Mouse (Mus musculus) heart, adult 2 months (tissue): ENCODE data around the gene Sept9. TPM values are rescaled to one million over a fixed set of nuclear protein-coding genes. Genes with fewer than 3 reads are reported as not detected.

ENCODE experiments used
- DNase-seq, 2 experiments: peaks; one replicate each; pipeline ENCODE4 v3.0.0; 2021
- H3K27ac ChIP-seq: fragments of 200-600 bp; 2 replicates; pipeline ENCODE4 v1.8.1; 2022
- H3K27me3 ChIP-seq: fragments of 200-500 bp; 2 replicates; pipeline ENCODE4 v1.6.1; 2012; ENCODE audit warnings: mild to moderate bottlenecking, low read length, inconsistent platforms, mixed read lengths; ENCODE audit not compliant: control insufficient read depth, insufficient read depth
- H3K36me3 ChIP-seq: fragments of 200-500 bp; 2 replicates; pipeline ENCODE4 v1.6.1; 2012; ENCODE audit warnings: low read length, inconsistent platforms; ENCODE audit not compliant: control insufficient read depth, insufficient read depth
- H3K4me1 ChIP-seq: fragments of 200-500 bp; 2 replicates; pipeline ENCODE4 v1.6.1; 2011; ENCODE audit warnings: low read length; ENCODE audit not compliant: control insufficient read depth, insufficient read depth
- H3K4me3 ChIP-seq: fragments of 200-600 bp; 2 replicates; pipeline ENCODE4 v1.8.1; 2022
- H3K79me2 ChIP-seq: fragments of 200-500 bp; replicated peaks from 2 replicates; pipeline ENCODE4 v1.6.1; 2012; ENCODE audit warnings: mild to moderate bottlenecking, inconsistent platforms, low read length, moderate library complexity, mixed read lengths; ENCODE audit not compliant: control insufficient read depth, insufficient read depth
- H3K9ac ChIP-seq: fragments of 200-500 bp; 2 replicates; pipeline ENCODE4 v1.6.1; 2012; ENCODE audit warnings: low read depth, mild to moderate bottlenecking, control low read depth, inconsistent platforms, low read length, mixed read lengths
- CTCF ChIP-seq: fragments of 200-600 bp; IDR thresholded peaks from 2 replicates; pipeline ENCODE4 v1.8.1; 2022; ENCODE audit warnings: antibody characterized with exemption, mild to moderate bottlenecking, moderate library complexity
- EP300 ChIP-seq: fragments of 200-500 bp; IDR thresholded peaks from 2 replicates; pipeline ENCODE4 v1.6.1; 2011; ENCODE audit warnings: low read depth, low read length, control low read depth; ENCODE audit not compliant: insufficient read depth
- POLR2A ChIP-seq: fragments of 200-500 bp; IDR thresholded peaks from 2 replicates; pipeline ENCODE4 v1.6.1; 2011; ENCODE audit warnings: mild to moderate bottlenecking, low read depth, low read length, control low read depth; ENCODE audit not compliant: insufficient read depth
- WGBS: fragments of 180-500 bp; shearing (Covaris S2); methylation state at CpG from one replicate; pipeline ENCODE4 v1.1.7; 2018; 5-methylcytosine and 5-hydroxymethylcytosine counted together
- intact Hi-C: fragments of 180-260 bp; cut with DNase I; formaldehyde crosslinking; loops from one replicate; pipeline ENCODE4 v1.15.1; 2025
- polyA plus RNA-seq: library from polyadenylated mRNA; depleted of rRNA; stranded (reverse); fragments of >200 nt; gene quantifications from 2 replicates; pipeline ENCODE4 v1.2.3, GENCODE M21; 2012
- total RNA-seq, 2 experiments: library from RNA; stranded (reverse); gene quantifications; 2 replicates each; pipeline ENCODE4 v1.2.3; 2021

Sept9 gene
- total and polyA plus RNA-seq, 3 experiments, result 15.9 to 31.9 (median 28.2) TPM

DNA sequence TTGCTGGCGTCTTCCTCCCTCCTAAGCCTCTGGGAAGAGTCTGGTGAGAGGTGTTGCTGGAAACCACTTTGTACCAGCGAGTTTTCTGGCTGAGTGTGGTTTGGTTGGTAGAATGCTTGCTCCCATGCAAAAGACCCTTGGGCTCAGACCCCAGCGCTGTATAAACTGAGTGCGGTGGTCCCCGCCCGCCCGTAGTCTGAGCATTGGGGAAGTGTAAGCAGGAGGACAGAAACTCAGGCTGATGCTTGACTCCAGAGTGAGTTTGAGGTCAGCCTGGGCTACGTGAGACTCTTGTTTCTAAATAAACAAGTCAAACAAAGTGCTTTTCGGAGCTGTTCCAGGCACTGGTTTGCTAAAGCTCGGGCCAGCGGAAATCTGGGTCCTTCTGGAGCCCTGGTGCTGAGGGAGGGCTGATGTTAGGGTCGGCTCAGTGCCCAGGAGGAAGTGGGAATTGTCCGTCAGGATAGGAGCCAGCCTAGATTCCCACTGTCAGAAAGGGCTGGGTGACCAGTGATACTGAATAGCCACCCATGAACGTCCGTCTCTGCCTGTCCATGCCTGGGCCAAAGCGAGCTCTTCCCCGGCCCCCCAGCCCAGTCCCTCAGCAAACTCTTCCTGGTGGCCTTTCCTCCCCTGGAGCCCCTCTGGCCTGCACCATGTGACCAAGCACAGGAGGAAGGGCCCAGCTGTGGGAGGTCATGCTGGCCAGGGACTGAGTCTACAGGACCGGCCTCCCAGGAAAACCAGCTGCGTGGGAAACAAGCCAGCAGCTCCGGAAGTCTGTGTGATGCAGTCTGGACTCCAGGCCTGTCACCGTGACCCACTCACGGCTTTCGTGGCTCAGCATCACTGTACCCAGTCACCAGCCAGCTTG lies 112.8 kb downstream of the Sept9 start:
- Histone ChIP-seq H3K9ac (peak overlapping the region; percentile 14; the same call in 1 of the 2 replicates), H3K27ac (peak overlapping the region; percentile 85), H3K27me3 (no peaks in the 10 kb centered on the region), H3K4me3 (peak overlapping the region; percentile 25; the same call in 1 of the 2 replicates), H3K36me3 (0 out of 2 replicates have a peak, but pooled peaks cover 2% of the 10 kb centered on the region), H3K79me2 (no peaks in the 10 kb centered on the region), H3K4me1 (peaks cover 78% of the 10 kb centered on the region)
- 26% methylated on average over 23 of the region's 23 CpGs for WGBS
- TF ChIP-seq EP300, result 0 out of 2 replicates have a peak, but pooled peaks have one; percentile 58
- TF ChIP-seq CTCF, result no peak
- TF ChIP-seq POLR2A, result 0 out of 2 replicates have a peak, but pooled peaks have one; percentile 26
- intact Hi-C loops, result loop anchor here (1.0 to 2.0 kb wide), 3 partner anchors 27 to 47 kb away; no protein-coding TSS in a partner anchor
- peak; percentile 88 to 91 for DNase-seq

GRCm38 (mm10) chr11:117312936-117313335 lies 113.5 kb downstream of the Sept9 start:
- no peak for TF ChIP-seq POLR2A
- TF ChIP-seq CTCF, result peak; percentile 90
- TF ChIP-seq EP300, result peak; percentile 44
- Histone ChIP-seq H3K79me2 (no peaks in the 10 kb centered on the region), H3K4me1 (peaks cover 80% of the 10 kb centered on the region), H3K4me3 (peak overlapping the region; percentile 25; the same call in 1 of the 2 replicates), H3K36me3 (0 out of 2 replicates have a peak, but pooled peaks cover 2% of the 10 kb centered on the region), H3K9ac (peak overlapping the region; percentile 11; the same call in 1 of the 2 replicates), H3K27ac (peak overlapping the region; percentile 85), H3K27me3 (no peaks in the 10 kb centered on the region)
- WGBS, result 18% methylated on average over 8 of the region's 8 CpGs
- intact Hi-C loops, result loop anchor here (1.0 to 2.0 kb wide), 4 partner anchors 28 to 75 kb away; no protein-coding TSS in a partner anchor
- DNase-seq, result peak; percentile 75 to 79

GRCm38 (mm10) chr11:117313446-117313845 lies 114.0 kb downstream of the Sept9 start:
- no peak for DNase-seq
- Histone ChIP-seq H3K79me2 (no peaks in the 10 kb centered on the region), H3K9ac (peak overlapping the region; percentile 11; the same call in 1 of the 2 replicates), H3K27me3 (no peaks in the 10 kb centered on the region), H3K36me3 (0 out of 2 replicates have a peak, but pooled peaks cover 2% of the 10 kb centered on the region), H3K4me3 (no peak overlapping the region), H3K27ac (peak overlapping the region; percentile 85), H3K4me1 (peaks cover 81% of the 10 kb centered on the region)
- 60% methylated on average over 7 of the region's 7 CpGs for WGBS
- intact Hi-C loops, result loop anchor here (1.0 to 2.0 kb wide), 3 partner anchors 29 to 75 kb away; no protein-coding TSS in a partner anchor
- TF ChIP-seq EP300 (no peak), CTCF (no peak), POLR2A (no peak)

GRCm38 (mm10) chr11:117314026-117314425 lies 114.6 kb downstream of the Sept9 start:
- Histone ChIP-seq H3K4me1 (peaks cover 83% of the 10 kb centered on the region), H3K27ac (peak overlapping the region; percentile 85), H3K36me3 (0 out of 2 replicates have a peak, but pooled peaks cover 2% of the 10 kb centered on the region), H3K79me2 (no peaks in the 10 kb centered on the region), H3K4me3 (no peak overlapping the region), H3K9ac (no peak overlapping the region), H3K27me3 (no peaks in the 10 kb centered on the region)
- DNase-seq, result peak; percentile 56 to 67
- TF ChIP-seq CTCF (peak; percentile 54), POLR2A (no peak), EP300 (0 out of 2 replicates have a peak, but pooled peaks have one; percentile 39)
- intact Hi-C loops, result no loop called here
- 72% methylated on average over 7 of the region's 7 CpGs for WGBS

DNA sequence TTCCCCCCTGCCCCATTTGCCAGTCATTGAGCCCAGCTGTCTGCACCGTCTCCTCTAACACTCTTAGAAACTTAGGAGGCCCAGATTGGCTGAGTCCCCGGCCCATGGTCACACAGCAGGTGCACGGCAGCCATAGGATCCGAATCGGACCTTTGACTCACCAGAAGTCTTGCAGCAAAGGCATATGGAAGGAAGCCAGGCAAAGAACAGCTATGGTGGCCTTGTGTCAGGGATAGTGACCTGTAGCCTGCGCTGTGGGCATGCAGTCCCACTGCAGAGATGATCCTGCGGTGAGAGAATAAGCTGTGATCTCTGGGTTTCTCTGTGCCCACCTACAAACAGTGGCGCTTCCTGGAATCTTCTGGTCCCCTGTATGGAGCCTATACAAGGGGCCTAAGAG lies 115.1 kb downstream of the Sept9 start:
- WGBS, result 94% methylated on average over 8 of the region's 8 CpGs
- no peak for DNase-seq
- Histone ChIP-seq H3K4me3 (no peak overlapping the region), H3K27me3 (no peaks in the 10 kb centered on the region), H3K27ac (peak overlapping the region; percentile 63), H3K36me3 (0 out of 2 replicates have a peak, but pooled peaks cover 2% of the 10 kb centered on the region), H3K4me1 (peaks cover 82% of the 10 kb centered on the region), H3K9ac (no peak overlapping the region), H3K79me2 (no peaks in the 10 kb centered on the region)
- intact Hi-C loops, result no loop called here
- TF ChIP-seq EP300, result no peak
- no peak for TF ChIP-seq CTCF
- TF ChIP-seq POLR2A, result no peak

DNA sequence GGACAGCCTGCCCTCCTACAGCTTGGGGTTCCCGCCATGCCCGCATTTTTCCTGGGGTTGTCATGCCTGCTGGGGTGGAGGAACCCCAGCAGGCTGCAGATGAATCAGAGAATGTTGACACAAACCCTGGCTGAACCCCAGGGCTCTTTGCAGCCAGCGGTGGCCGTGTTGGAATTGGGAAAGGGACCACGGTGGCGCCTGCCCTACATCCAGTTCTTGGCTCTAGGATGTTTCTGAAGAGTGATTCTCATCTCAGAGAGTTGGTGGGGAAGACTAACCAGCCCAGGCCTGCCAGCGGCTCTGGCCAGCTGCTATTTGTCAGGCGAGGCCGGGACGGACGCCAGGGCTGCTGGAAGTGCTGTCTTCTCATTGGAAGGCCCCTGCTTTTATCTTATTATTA lies 115.8 kb downstream of the Sept9 start:
- H3K36me3 ChIP-seq, result 0 out of 2 replicates have a peak, but pooled peaks cover under 1% of the 10 kb centered on the region
- whole genome bisulfite sequencing, result 37% methylated on average over 11 of the region's 11 CpGs
- TF ChIP-seq POLR2A (no peak), EP300 (no peak), CTCF (no peak)
- DNase-seq, result peak; percentile 79 to 82
- H3K27ac ChIP-seq, result peak overlapping the region; percentile 63
- no peaks in the 10 kb centered on the region for H3K79me2 ChIP-seq
- intact Hi-C loops, result no loop called here
- no peak overlapping the region for H3K4me3 ChIP-seq
- H3K9ac ChIP-seq, result no peak overlapping the region
- no peaks in the 10 kb centered on the region for H3K27me3 ChIP-seq
- H3K4me1 ChIP-seq, result peaks cover 79% of the 10 kb centered on the region
